Mouse (Mus musculus) embryonic facial prominence, embryonic 10.5 days (tissue): ENCODE data around the gene Adam8. TPM values are rescaled to one million over a fixed set of nuclear protein-coding genes. Genes with fewer than 3 reads are reported as not detected.

Source experiments
- DNase-seq: peaks from one replicate; pipeline ENCODE4 v3.0.0-alpha.2; 2017; ENCODE audit warnings: low spot score
- H3K27ac ChIP-seq: fragments of 300-500 bp; sonication (generic); replicated peaks from 2 replicates; pipeline ENCODE4 v1.5.1; 2016; ENCODE audit warnings: mild to moderate bottlenecking
- H3K27me3 ChIP-seq: fragments of 300-500 bp; sonication (generic); replicated peaks from 2 replicates; pipeline ENCODE4 v1.6.1; 2016; ENCODE audit warnings: low read depth, mild to moderate bottlenecking; ENCODE audit not compliant: poor library complexity, severe bottlenecking
- H3K36me3 ChIP-seq: fragments of 300-500 bp; sonication (generic); replicated peaks from 2 replicates; pipeline ENCODE4 v1.6.1; 2016; ENCODE audit warnings: mild to moderate bottlenecking, moderate library complexity
- H3K4me1 ChIP-seq: fragments of 300-500 bp; sonication (generic); 2 replicates; pipeline ENCODE4 v1.6.1; 2016
- H3K4me3 ChIP-seq: fragments of 300-500 bp; sonication (generic); 2 replicates; pipeline ENCODE4 v1.5.1; 2016; ENCODE audit warnings: mild to moderate bottlenecking, moderate library complexity
- H3K9me3 ChIP-seq: fragments of 300-500 bp; sonication (generic); 2 replicates; pipeline ENCODE4 v1.6.1; 2016; ENCODE audit warnings: mild to moderate bottlenecking
- WGBS: fragments of 180-500 bp; shearing (Covaris S2); methylation state at CpG from one replicate; pipeline ENCODE4 v1.1.7; 2016; 5-methylcytosine and 5-hydroxymethylcytosine counted together
- polyA plus RNA-seq: library from polyadenylated mRNA; unstranded; fragments of >200 nt; fragmentation: Nextera tagmentation; extraction: Ambion mirVana; gene quantifications from 2 replicates; pipeline ENCODE4 v1.2.1, GENCODE M21; 2016

The Adam8 gene
- 1.7 and 2.3 TPM in 2 replicates for polyA plus RNA-seq

DNA sequence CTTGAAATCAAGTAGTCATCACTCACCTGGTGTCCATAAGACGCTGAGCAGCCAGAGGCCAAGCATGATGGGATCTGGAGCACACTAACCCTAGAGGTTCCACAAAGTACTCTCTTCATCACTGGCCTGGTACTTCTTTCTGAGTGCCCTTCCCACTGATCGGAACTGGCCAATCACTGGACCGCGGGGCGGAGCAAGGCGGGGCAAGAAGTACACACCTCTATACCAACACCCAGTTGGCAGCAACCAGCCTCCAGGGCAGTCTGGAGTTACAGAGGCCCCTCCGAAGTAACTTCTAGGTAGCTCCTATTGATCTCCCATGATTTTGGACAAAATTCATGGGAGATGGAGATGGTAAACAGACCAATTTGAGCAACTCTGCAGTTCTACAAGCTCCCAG is at the start of gene Adam8:
TSS of gene Adam8 (minus strand) at position 157 of the 400 bp plus-strand sequence.
- no peaks in the 10 kb centered on the region for H3K27me3 ChIP-seq
- H3K9me3 ChIP-seq: no peaks in the 10 kb centered on the region
- peak; percentile 35 for DNase-seq
- WGBS: 25% methylated on average over 7 of the region's 7 CpGs
- H3K4me3 ChIP-seq: no peak within 1 kb of the TSS
- H3K4me1 ChIP-seq: no peaks in the 10 kb centered on the region
- peaks cover 41% of the 10 kb centered on the region for H3K36me3 ChIP-seq
- H3K27ac ChIP-seq: no peak within 1 kb of the TSS

DNA sequence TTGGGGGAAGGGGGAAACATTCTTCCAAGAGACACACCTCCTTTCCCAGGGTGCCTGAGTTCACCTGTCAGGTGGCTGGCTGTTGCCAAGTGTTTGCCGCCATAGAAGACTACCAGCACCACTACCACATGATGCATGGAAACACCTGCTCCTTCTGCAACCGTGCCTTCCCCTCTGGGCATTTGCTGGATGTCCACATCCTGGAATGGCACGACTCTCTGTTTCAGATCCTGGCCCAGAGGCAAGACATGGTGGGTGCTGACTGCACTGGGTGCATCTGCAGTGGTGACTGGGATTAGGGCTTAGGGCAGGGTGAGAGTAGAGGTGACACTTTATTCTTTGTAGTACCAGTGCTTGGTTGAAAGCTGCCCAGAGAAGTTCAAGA is 44.8 kb upstream of the Adam8 start:
- DNase-seq: no peak
- 0 out of 2 replicates have a peak overlapping the region, but pooled peaks have one; percentile 98 for H3K27ac ChIP-seq

DNA sequence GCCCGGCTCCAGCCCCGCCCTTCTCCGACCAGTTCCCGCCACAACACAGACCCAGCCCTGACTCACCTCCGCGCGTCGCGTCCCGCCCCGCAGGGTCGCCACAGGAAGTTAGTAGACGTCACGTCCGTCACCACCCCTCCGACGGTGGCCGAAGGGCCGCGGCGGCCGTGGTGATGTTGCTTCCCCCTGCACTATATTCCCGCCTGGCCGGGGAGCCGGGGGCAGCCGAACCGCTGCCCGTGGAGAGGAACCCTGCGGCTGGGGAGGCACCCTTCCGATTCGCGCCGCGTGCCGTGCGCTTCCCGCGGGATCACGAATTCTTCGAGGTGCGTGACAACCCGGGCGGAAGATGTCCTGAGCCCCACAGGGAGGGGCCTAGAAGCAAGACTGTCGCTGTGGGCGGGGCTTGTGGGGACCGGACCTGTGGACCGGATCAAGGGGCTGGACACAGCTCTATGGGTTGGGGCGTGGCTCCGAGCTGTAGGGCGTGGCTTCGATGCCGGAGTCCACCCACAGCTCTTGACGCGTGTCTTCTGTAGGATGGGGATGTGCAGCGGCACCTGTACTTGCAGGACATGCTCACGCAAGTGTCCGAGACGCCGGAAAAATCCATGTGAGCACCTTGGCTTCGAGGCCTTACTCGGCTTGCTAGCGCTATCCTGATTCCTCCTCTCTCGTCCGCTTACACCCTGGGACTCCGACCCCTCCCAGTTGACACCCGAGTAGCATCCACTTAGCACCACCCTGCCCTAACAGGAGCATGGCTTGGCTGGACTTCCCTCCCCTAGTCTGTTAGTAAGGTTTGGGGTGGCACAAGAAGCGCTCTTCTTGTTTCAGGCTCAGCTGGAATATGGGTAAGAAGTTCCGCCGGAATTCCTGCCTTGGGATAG is 44.2 kb upstream of the Adam8 start, which contains the start of the genes Zfp511 and Tubgcp2:
TSS of gene Zfp511 (plus strand) at position 111 of the 890 bp plus-strand sequence.
TSS of gene Tubgcp2 (minus strand) at position 389 of the 890 bp plus-strand sequence.
- Histone ChIP-seq H3K36me3 (peaks cover 58% of the 10 kb centered on the region), H3K27ac (peak within 1 kb of the TSS; percentile 98), H3K4me1 (peaks cover 19% of the 10 kb centered on the region), H3K9me3 (no peaks in the 10 kb centered on the region), H3K4me3 (peak within 1 kb of the TSS; percentile 93), H3K27me3 (no peaks in the 10 kb centered on the region)
- 2% methylated on average over 69 of the region's 69 CpGs for WGBS
- DNase-seq: peak; percentile 97

More for the DNA sequence above, 44.8 kb upstream of the Adam8 start:
- Histone ChIP-seq H3K4me1 (peaks cover 19% of the 10 kb centered on the region), H3K36me3 (peaks cover 52% of the 10 kb centered on the region), H3K9me3 (no peaks in the 10 kb centered on the region), H3K27me3 (no peaks in the 10 kb centered on the region), H3K4me3 (peak overlapping the region; percentile 93)
- 58% methylated on average over 3 of the region's 3 CpGs for WGBS

DNA sequence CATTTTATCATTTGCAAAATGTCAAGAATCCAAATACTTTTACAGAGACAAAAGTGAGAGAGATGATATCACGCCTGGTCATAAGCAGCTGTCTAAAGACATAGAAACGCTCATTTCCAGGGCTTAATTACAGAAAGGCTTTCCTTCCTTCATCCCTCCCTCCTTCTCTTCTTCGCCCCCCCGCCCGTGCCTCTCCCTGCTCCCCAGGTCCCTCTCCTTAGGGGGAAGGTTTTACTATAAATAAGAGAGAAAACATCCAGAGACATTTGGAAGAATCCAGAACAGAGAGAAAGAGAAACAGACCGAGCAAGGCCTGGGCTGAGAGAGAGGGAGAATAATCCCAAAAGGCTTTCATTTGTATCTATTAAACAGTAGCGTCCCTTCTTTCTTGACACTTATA is 43.1 kb upstream of the Adam8 start:
- Histone ChIP-seq H3K9me3 (no peaks in the 10 kb centered on the region), H3K27me3 (no peaks in the 10 kb centered on the region), H3K4me3 (peak overlapping the region; percentile 93), H3K4me1 (peaks cover 19% of the 10 kb centered on the region), H3K36me3 (peaks cover 61% of the 10 kb centered on the region), H3K27ac (peak overlapping the region; percentile 98)
- 25% methylated on average over 7 of the region's 7 CpGs for WGBS
- no peak for DNase-seq

DNA sequence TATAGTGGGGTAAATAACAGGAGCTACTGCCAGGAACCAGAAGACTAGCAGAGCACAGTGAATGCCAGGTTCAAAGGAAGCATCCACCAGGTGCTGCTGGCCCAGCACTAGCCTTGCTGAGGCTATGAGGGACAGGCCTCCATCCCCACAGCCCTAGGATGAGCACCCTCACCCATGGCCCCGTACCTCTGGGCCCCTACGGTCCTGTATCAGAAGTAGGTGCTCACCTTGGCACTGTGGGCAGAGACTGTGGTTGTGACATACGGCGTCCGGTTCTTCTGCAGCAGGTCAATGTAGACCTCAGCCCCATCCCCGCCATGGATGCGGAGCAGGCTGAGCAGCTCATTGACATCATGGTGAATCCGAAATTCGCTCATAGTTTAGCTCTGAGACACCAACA is 41.0 kb upstream of the Adam8 start:
- DNase-seq: no peak
- peaks cover 65% of the 10 kb centered on the region for H3K36me3 ChIP-seq
- 92% methylated on average over 9 of the region's 9 CpGs for WGBS
- no peaks in the 10 kb centered on the region for H3K27me3 ChIP-seq
- H3K27ac ChIP-seq: no peak overlapping the region
- H3K4me1 ChIP-seq: peaks cover 19% of the 10 kb centered on the region
- H3K4me3 ChIP-seq: no peak overlapping the region
- no peaks in the 10 kb centered on the region for H3K9me3 ChIP-seq

DNA sequence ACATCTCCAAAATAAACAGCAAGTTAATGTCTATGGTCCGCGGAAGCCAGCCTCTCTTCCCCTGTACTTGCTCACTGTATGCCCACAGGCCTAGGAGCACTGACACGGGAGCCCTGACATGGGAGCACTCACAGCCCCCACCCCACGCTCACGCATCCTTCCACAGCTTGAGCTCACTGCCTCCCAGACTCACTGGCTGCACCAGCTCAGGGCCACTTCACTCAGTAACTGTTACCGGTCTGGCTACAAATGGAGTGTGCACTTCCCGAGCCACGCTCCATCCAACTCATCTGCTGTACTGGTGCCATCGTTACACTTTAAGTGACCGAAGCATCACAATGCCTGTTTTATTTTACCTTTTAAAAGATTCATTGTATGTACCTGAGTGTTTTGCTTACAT is 40.0 kb upstream of the Adam8 start:
- WGBS: 96% methylated on average over 10 of the region's 10 CpGs
- no peaks in the 10 kb centered on the region for H3K27me3 ChIP-seq

DNA sequence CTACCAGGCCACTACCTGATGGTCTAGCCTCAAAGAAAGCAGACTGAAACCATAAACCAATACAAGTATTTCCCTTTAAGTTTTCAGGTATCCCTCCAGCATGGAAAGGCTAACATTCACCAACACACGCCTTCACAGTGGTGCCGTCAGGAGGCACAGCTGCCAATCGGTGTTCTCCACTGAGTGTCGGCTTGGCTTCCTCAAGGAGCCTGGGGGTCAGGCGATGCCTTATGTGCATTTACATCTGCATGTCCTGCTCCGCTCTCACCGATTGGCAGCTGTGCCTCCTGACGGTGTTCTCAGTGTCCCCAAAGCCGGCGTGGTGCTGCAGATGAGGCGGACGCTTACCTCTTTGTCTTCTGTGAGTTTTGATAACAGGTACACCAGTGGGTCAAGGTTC is 39.4 kb upstream of the Adam8 start:
- WGBS: 95% methylated on average over 12 of the region's 12 CpGs
- H3K4me3 ChIP-seq: no peak overlapping the region
- H3K27ac ChIP-seq: no peak overlapping the region
- H3K9me3 ChIP-seq: no peaks in the 10 kb centered on the region
- peaks cover 69% of the 10 kb centered on the region for H3K36me3 ChIP-seq
- DNase-seq: no peak
- H3K4me1 ChIP-seq: peaks cover 12% of the 10 kb centered on the region
- no peaks in the 10 kb centered on the region for H3K27me3 ChIP-seq

More for the DNA sequence above, 40.0 kb upstream of the Adam8 start:
- Histone ChIP-seq H3K4me1 (peaks cover 18% of the 10 kb centered on the region), H3K9me3 (no peaks in the 10 kb centered on the region), H3K27ac (no peak overlapping the region), H3K4me3 (no peak overlapping the region), H3K36me3 (peaks cover 69% of the 10 kb centered on the region)
- DNase-seq: no peak

DNA sequence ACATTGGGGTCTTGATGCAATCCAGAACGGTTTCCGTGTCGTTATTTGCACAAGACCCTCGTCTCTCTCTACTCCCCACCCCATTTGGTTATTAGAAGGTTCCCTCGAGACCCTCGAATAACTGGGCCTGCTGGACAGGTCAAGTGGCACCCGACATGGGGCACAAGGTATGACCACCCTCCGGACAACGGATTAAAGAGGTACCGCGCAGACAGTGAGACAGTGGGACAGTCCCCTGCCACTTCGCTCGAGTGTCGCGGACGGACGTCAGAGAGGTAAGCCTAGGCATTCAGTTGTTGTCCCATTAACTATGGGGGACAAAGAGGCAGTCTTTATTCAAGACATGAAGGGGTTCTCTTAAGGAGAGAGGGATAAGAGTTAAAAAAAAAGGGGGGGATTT is 19.0 kb upstream of the Adam8 start:
- Histone ChIP-seq H3K4me1 (no peaks in the 10 kb centered on the region), H3K4me3 (no peak overlapping the region), H3K9me3 (peaks cover 3% of the 10 kb centered on the region; the same call in 1 of the 2 replicates), H3K36me3 (peaks cover 49% of the 10 kb centered on the region), H3K27ac (no peak overlapping the region), H3K27me3 (no peaks in the 10 kb centered on the region)
- DNase-seq: no peak
- WGBS: 96% methylated on average over 17 of the region's 17 CpGs

DNA sequence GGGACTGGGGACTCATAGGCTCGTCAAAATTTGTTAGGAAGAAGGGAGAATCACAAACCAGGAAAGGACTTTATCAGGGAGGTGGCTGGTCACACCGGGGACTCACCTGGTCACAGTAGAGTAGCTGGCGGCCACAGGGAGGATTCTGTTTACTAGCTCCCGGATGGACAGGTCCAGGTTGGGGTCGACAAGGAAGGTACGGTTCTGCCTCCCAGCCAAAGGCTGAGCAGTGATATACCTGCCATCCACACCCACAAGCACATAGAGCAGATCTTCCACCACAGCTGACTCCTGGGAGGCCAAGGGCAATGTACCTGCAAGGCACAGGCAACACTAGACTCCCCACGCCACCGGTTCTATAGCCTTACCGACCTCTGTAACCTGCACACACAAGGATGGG is 15.4 kb upstream of the Adam8 start:
- no peaks in the 10 kb centered on the region for H3K9me3 ChIP-seq
- H3K4me3 ChIP-seq: no peak overlapping the region
- no peaks in the 10 kb centered on the region for H3K4me1 ChIP-seq
- no peak for DNase-seq
- H3K27ac ChIP-seq: no peak overlapping the region
- H3K36me3 ChIP-seq: peaks cover 75% of the 10 kb centered on the region
- H3K27me3 ChIP-seq: no peaks in the 10 kb centered on the region
- 92% methylated on average over 9 of the region's 9 CpGs for WGBS

DNA sequence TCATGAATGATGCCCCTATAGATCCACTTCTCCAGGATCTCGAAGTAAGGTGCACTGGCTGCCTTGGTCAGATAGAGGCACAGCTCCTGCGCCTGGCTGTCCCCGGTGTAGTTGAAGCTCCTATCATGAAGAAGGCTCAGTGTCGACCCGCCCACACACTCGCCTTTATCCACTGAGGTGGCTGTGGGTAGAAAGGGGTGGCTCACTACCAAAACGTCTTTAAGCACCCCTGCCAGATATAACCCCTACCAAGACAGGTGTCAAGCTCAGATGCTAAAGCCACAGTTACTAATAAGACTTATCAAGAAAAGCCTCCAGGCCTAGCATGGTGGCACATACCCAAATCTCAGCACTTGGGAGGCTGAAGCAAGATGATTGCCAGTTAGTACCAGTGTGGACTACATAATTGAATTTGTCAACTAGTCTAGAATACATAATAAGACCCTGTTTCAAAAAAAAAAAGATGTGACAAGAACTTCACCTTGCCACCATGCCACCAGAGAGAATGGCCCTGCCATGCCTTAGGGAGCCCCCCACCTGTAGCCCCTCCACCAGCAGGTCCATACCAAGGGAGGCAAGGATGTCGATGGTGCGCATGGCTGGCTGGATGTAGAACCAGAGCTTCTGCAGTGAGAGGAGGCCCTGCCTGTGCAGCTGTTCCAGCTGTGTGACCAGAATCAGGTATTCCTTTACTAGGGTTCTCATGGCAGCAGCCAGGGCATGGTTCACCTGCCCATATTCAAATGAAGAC is 14.7 kb upstream of the Adam8 start:
- H3K36me3 ChIP-seq: peaks cover 82% of the 10 kb centered on the region
- H3K4me1 ChIP-seq: no peaks in the 10 kb centered on the region
- H3K27ac ChIP-seq: no peak overlapping the region
- H3K27me3 ChIP-seq: no peaks in the 10 kb centered on the region
- no peaks in the 10 kb centered on the region for H3K9me3 ChIP-seq
- H3K4me3 ChIP-seq: no peak overlapping the region
- WGBS: 92% methylated on average over 9 of the region's 9 CpGs
- DNase-seq: no peak

DNA sequence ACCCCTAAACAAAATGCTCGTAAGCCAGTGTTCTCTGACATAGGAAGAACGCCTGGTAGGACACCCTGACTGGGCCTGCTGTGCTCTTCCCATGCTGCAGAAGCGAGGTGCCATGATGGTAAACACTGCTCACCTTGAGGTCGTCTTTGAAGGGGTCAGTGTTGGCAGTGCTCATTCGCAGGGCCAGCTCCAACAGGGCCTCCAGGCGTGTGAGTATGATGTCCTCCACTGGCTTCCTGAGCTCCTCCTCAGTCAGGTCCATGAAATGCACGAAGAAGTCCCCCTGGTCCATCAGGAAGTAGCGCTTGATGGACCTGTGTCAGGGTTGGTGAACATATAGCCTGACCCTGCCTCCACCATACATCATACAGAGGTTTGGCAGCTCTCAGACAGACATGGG is 12.3 kb upstream of the Adam8 start:
- Histone ChIP-seq H3K4me3 (no peak overlapping the region), H3K27me3 (no peaks in the 10 kb centered on the region), H3K9me3 (no peaks in the 10 kb centered on the region), H3K36me3 (peaks cover 88% of the 10 kb centered on the region), H3K4me1 (peaks cover 10% of the 10 kb centered on the region; the same call in 1 of the 2 replicates), H3K27ac (no peak overlapping the region)
- DNase-seq: no peak
- WGBS: 89% methylated on average over 8 of the region's 8 CpGs

DNA sequence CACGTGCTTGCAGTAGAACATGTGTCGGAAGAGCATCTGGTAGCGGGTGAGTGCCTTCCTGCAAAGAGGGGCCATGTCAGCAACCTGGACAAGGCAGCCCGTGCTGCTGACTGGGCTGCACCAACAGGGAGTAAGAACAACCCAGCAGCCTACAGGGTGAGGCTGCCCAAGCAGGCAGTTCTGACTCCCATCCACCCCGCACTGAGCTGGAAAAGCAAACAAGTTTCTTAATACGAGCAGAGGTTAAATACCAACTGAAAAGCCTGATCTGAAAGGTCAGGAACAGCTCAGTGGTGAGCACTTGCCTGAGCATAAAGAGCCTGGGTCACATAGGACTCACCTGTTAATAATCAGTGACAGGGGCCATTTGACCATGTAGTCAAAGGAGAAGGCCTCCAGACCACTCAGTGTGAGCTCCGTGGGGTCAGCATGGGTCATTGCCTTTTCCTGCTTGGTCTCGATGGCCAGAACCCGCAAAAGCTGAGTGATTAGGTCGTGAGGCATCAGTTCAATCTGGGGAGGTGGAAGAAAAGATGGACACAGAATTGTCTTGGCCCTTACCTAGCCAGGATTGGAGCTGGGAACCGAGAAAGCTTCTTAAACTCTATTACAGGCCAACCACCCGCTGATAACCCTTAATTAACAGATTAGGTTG is 8.9 kb upstream of the Adam8 start:
- 46% methylated on average over 12 of the region's 12 CpGs for WGBS
- H3K4me1 ChIP-seq: peaks cover 10% of the 10 kb centered on the region; the same call in 1 of the 2 replicates
- H3K27ac ChIP-seq: no peak overlapping the region
- H3K4me3 ChIP-seq: no peak overlapping the region
- no peaks in the 10 kb centered on the region for H3K27me3 ChIP-seq
- H3K36me3 ChIP-seq: peaks cover 100% of the 10 kb centered on the region
- H3K9me3 ChIP-seq: no peaks in the 10 kb centered on the region
- no peak for DNase-seq
